Mouse (Mus musculus) MN1 (cell line): ENCODE data around the gene Vmn2r68.

ENCODE experiments used
- DNase-seq: peaks from one replicate; pipeline ENCODE4 v3.0.0-alpha.2; 2016; ENCODE audit warnings: low spot score

Vmn2r68 gene

GRCm38 (mm10) chr7:85237683-85238082 lies at the start of gene Vmn2r68:
Gene Vmn2r68, minus strand, starts transcription at chr7:85237783.
- no peak for DNase-seq
